Mouse (Mus musculus) 3T3-L1 (cell line): Measurements from ENCODE around the gene Cx3cr1.

Source experiments
- DNase-seq: peaks from one replicate; pipeline ENCODE4 v3.0.0-alpha.2; 2015; ENCODE audit warnings: low read depth, low spot score

Gene Cx3cr1

DNA sequence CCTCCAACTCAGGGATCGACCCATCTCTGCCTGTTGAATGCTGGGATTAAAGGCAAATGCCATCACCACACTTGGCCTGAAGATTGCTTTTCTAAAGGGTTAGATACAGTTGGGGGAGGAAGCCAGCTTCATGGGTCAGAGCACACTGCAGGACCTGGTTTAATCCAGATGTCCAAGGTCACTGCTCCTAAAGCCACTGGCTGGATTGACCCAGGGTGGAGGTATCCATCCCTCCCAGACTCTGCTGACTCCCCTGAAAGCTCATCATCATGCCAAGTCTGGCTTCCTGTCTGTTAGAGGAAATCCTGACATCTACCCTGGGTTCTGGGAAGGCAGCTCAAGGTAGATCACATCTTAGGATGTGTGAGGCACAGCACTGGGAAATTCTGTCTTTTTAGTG is 70.9 kb downstream of the Cx3cr1 start:
- no peak for DNase-seq

DNA sequence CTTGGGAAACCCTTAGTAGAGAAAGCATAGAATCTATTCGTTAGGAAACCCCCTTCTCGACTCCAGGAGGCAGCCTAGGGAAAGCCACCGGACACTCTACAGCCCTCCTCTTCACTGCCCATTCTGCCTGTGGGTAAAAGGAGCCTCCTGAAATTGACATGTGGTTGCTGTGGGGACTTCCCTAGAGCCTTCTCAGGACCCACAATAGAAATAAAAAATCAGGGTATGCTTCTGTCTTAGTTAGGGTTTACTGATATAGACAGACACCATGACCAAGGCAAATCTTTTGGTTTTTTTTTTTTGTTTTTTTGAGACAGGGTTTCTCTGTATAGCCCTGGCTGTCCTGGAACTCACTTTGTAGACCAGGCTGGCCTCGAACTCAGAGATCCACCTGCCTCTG is 73.6 kb downstream of the Cx3cr1 start:
- no peak for DNase-seq

DNA sequence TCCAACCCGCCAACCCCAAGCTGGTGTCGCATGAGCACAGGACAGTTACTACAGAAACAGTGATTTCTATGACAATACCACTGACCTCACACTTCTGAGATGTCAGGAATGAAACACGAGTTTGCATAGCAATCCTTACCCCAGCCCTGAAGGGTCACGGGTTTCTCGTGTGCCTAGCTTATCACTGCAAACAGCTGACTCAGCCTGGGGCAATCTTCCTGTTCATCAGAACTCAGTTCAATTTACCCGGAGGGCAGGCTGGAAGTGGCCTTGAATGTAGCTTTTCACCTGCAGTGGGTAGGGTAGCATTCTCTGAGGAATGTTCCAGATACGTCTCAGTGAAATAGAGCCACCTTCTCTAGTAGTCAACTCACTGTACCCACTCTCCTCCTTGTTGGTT is 75.5 kb downstream of the Cx3cr1 start:
- peak; percentile 18 for DNase-seq

DNA sequence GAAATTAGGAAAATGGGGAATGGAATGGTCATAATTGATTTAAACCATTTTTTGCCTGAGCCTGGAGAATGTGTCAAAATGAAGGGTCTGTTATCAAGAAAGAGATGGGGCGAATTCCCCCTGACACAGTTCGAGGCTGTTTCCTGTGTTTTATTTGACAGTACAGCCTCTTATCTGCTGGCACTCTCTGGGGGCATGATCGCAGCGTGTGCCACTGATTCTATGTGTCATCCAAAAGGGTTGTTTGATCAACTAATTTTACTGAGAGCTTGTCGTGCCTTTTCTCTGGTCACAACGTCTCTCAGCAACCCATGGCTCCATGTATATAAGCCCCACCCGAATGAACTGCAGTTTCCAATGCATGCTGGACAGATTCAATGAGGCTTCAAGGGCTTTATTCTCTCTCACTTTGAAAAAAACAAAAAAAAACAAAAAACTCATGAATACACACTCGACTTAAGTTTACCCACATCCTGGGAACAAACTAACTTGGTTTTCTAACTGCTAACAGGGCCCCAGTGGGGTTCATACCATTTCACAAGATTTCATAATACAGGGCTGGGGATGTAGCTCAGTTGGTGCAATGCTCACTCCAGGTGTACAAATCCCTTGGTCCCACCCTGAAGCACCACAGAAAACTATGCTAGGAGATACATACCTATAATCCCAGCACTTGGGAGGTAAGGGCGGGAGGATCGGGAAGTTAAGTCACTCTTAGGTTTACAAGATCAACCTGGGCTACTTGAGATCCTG is 76.4 kb downstream of the Cx3cr1 start:
- DNase-seq = no peak

DNA sequence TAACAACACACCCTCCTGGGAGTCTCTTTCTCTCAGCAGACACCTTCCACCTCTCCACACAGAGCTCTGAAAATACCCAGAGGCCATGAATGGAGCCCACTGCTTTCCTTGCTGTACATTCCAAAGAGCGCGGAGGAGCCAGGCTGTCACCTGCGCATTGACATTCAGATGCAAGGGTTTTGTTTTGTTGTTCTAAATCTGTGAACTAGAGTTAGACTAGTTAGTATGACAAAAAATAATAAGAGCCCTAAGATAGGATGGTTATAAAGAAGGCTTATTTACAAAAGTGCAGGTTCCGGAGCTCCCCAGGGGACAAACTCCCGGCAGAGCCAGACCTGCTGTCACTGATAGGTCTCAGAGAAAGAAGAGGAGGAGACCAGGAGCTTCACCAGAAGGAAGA is 78.4 kb downstream of the Cx3cr1 start:
- no peak for DNase-seq

DNA sequence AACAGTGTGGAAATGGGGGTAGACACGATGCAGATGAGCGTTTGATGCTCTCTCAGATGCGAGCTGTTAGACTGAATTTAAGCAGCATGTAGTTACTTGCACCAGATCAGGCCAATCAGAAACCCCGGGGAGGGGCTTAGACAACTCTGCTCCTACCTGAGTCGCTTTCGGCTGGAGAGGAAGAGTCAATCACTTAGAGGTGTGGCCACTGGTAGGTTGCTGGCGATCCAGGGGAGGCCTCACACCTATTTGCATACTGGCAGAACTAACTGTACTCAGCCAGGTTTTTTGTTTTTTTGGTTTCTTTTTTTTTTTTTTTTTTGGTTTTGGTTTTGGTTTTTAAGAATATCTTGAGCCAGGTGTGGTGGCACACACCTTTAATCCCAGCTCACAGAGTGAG is 81.4 kb downstream of the Cx3cr1 start:
- no peak for DNase-seq

DNA sequence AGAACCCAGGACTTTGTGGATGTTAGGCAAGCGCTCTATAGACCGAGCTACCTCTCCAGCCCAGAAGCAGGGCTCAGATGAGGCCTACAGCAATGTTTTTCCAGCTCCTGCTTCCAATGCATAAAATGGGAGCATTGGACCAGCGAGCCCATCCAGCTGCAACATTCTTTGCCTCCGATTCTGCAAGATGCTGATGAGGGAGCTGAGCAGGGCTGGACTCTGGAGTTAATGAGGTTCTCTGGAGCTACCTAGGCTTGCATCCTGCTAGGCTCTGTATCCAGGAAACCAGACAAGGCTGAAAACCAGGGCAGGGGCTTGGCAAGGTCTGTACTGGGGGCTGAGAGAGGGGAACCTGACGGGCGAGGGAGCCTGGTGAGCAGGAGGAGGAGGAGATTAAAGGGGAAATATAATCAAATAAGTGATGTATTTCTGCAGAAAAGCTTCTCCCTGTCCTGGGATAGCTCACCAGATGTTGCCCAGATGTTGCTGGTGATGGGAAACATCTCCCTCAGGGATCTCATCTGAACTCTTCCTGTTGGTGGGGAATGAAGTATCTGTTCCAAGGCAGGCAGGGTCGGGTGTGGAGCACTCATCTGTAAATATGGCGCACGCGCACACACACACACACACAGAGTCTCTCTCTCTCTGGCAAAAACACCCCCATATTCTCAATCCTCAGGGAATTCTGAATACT is 83.7 kb downstream of the Cx3cr1 start:
- peak; percentile 56 for DNase-seq

DNA sequence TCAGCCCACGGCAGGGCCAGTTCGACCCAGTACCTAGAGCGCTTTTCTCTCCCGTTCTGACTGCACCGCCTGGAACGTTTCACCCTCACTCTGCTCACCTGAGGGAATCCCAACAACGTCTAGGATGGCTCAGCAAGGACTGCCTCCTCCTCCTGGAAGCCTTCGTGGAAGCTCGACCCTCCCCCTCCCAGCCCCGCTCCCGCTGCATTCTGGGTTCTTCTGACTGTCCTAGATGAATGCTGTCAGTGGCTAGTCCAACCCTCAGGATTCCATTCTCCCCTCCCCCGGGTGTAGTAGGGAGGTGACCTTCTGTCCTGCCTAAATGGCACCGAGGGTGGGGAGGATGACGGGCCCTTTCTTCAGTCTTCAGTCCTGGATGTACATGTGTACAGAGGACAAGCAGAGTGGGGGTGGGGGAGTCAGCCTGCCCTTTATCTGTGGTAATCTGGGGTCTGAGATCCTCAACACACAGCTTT is 85.1 kb downstream of the Cx3cr1 start, which contains the start of gene Csrnp1:
Gene Csrnp1 (minus strand): TSS at position 123 of the 476 bp plus-strand sequence.
- DNase-seq = no peak

DNA sequence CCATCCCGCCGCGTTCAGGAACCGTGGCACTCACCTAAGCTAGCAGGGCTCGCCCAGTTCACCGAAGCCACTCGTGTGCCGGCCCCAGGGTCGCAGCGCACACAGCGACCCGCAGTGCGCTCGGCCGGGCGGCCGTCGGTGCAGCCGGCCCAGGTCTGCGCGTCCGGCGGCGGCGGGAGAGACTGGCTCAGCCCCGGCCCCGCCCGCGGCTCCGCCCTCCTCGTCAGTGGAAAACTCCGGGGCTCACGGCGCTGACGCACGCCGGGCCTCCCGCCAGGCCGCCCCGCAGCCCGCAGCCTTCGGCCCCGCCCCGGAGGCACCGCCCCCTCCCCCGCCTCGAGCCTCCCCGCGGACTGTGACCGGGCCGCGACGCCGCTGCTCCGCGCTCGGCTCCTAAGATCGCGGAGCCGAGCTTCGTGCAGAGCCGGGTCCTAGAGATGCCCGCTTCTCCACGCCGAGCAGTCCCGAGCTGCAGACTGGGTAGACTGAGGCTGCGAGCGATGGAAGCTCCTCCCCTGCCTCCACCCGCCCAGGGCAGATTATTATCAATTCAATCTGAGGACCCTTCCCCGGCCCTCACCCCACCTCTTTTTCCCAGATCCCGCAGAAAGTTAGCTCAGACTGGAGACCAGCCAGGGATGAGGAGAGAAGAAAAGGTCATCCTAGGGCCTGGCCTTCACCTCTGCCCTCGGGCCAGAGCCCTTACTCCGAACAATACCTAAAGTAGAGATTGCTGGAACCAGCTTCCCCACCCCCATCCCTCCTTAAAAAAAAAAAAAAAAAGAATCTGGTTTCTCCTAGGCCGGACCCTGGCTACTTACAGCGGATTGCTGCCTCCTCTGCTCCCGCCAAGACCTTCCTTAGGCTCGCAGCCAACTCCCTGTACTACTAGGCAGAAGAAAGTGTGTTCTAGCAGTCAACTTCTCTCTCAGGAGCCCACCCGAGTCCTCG is 85.8 kb downstream of the Cx3cr1 start:
- DNase-seq = peak; percentile 74

DNA sequence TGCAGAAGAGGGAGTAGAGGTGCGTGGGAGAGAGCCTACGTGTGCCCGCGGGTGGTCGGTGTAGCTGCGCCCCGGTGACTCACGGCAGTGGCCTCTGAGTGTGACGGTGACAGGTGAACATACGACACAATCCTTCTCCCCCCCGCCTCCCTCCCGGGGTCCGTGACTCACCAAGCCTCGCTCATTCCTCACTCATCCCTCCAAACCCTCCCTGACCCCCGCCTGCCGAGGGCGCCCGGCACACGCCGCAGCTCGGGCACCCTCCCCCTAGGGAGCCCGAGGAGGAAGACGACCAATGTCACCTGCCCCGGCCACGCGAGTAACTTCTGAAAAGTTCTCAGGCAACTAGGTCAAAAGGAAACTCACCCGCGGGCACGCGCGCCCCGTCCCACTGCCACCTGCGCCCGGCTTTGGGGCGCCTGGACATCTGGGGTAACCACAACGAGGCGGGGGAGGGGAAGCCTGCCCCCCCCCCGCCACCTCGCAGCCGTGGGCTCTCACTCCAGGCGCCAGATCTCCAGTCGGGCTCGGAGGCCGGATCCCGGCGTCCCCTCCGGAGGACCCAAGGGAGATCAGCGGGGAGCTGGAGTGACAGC is 86.6 kb downstream of the Cx3cr1 start:
- peak; percentile 64 for DNase-seq

DNA sequence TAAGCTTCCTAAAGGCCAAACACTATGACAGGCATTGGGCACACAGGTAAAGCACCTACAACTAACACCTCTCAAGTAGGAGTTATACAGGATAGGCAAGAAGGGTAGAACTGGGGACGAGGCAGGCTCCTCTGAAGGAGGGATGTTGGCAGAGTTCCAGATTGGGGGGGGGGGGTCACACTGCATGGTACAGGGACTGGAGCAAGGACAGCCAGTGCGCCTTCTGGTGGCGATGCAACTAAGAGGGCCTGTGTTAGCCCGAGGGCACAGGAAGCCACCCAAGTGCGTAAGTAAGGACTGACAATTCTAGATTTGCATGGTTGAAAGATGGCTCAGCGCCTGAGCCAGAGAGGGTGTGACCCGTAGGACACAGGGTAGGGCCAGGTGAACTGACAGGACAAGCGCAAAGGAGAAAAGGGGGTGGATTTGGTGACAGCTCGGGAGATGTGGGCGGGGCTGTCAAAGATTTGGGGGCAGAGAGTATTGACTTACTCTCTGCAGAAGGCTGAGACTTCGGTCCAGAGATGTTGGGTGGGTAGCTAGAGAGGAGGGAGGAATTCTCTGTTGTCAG is 87.4 kb downstream of the Cx3cr1 start:
- DNase-seq = peak; percentile 76

DNA sequence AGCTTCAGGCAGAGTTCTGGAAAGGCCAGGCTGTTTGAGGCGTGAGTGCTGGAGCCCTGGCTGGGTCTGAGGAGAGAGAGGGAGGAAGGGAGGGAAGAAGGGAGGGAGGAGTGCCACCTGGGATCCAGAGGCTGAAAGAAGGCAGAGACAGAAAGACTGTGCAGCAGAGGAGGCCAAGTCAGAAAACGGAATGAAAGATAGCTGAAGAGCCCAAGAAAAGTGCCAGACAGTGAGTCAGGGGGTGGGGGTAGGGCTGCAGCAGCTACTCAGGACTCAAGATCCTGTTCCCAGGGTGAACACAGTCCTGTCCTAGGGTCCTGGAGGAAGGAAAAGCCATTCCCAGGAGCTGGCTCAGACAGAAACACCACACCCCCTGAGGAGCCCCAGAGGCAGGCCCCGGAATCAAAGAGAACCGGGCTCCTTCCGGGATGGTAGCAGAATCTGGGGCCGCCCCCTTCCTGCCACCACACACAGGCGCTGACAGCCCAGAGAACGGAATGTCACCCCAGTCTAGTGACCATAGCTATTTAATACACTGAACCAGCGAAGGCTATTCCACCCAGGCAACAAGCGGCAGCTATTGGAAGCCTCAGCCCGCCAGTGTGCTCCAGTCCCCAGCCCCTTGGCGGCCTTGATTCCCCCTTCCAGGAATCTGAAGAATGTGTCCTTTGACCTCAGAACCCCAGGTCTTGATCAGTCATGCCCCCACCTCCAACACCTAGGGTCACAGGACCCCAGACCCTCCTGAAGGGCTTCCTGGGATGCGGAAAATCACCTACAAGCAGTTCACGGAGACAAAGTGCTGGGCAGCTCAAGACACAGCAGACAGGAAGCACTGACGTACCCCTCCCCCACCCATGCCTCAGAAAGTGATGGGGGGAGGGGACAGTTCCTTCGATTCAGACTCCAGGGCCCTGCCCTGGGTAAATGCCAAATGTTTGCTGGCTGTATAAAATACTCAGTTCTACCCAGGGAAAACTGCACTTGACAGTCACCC is 88.2 kb downstream of the Cx3cr1 start:
- peak; percentile 89 for DNase-seq

DNA sequence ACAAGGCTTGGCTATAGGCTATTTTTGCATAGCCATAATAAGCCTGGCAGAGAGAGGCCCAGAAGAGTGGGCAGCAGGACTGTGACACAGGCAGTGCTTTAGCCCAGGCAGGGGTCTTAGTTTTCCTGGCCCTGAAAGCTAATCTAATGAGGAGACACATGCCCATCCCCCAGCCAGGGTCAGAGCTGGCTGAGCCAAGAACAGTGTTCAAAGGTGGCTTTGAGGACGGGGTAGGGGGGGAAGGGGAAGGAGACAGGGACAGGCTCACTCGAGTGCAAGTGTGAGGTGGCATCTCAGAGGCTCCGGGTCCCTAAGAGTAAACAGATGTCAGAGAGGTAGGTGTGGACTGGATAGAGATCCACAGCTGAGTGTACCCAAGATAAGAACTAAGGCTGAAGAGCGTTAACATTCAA is 88.9 kb downstream of the Cx3cr1 start:
- DNase-seq = no peak

DNA sequence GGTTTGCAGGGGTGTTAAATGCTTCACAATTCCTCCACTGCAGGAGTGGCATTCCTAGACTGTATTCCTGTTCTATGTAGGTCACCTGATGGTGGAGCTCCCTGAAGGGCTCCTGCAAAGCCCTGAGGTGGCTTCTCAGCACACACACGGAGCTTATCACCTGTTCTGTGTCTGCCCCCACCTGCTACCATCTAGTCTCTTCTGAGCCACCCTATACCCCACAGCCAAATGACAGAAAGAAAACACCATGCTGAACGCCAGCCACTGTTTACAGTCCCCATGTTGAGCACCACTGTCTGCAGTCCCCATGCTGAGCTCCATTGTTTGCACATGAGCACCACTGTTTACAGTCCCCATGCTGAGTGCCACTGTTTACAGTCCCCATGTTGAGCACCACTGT is 89.9 kb downstream of the Cx3cr1 start:
- DNase-seq = no peak

DNA sequence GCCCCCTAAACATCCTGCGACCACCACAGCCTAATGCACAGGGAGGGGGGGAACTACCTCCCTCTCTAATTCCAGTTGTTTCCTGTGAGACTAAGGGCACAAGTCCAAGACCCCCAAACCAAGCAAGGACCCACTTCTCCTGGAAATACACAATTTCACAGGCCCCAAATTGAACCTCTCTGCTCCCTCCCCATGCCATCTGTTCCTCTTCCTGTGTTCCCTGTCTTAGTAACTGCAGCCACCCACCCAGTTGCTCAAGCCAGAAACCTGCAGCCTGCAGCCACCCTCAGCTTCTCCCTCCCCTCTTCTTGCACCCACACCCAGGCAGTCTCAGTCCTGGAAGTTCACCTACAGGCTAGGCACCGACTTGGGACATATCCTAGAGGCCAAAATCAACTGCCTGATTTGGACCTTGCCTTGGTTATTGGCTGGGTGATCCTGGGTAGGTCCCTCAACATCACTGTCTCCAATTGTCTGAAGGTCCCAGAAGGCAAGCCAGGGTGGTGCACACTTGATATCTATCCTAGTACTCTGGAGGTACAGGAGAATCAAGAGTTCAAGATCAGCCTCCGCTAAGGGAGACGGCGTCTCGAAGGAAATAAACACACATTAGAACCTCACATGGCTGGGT is 90.8 kb downstream of the Cx3cr1 start:
- DNase-seq = no peak

DNA sequence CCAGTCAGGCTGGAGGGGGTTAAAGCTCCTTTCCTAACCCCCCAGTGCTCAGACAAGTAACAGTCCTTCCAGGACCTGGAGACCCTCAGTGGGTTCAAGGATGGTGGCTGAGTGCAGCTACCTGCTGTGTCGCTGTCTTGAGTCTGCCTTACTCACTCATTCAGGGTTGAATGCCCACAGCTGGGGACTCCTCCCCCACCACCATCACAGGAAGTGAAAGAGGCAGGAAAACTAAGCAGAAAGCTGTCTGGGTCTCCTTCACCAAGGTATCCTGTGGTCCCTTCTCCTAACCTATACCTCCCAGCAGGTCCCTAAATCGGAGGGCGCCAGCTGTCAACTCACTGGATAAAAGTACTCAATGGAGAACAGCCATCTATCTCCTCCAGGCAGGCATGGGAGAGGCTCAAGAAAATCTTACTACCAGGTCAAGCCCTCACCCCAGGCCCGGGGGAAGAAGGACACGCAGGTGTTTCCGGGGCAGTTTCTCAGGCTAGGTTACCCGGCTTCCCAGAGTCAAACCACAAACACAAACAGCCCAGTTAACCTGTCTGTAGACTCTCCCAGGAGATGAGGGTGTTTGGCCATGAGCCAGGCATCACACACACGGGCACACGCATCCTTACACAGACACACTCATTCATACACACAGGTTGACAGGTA is 91.4 kb downstream of the Cx3cr1 start:
- peak; percentile 30 for DNase-seq

DNA sequence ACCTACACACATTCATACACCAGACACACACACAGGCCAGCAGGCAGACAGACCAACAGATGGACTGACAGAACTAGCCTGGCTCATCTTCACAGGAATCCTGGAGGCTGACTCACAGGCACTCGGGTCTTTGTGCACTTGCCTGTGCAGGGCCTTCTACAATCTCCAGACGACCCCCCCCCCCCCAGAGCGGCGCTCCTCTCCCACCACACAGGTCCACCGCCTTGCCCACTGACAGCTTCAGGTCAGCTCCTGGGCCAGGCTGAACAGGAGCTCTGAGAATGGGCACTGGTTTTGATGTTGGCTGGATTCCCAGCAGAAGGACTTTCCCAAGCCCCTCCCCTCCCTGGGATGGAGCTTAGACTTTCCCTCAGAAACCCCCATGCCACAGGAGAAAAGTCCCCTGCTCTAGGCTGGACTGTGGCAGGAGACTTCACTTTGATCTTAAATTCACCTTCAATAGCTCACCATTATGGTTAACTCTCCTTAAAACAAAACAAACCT is 92.1 kb downstream of the Cx3cr1 start:
- DNase-seq = peak; percentile 50

DNA sequence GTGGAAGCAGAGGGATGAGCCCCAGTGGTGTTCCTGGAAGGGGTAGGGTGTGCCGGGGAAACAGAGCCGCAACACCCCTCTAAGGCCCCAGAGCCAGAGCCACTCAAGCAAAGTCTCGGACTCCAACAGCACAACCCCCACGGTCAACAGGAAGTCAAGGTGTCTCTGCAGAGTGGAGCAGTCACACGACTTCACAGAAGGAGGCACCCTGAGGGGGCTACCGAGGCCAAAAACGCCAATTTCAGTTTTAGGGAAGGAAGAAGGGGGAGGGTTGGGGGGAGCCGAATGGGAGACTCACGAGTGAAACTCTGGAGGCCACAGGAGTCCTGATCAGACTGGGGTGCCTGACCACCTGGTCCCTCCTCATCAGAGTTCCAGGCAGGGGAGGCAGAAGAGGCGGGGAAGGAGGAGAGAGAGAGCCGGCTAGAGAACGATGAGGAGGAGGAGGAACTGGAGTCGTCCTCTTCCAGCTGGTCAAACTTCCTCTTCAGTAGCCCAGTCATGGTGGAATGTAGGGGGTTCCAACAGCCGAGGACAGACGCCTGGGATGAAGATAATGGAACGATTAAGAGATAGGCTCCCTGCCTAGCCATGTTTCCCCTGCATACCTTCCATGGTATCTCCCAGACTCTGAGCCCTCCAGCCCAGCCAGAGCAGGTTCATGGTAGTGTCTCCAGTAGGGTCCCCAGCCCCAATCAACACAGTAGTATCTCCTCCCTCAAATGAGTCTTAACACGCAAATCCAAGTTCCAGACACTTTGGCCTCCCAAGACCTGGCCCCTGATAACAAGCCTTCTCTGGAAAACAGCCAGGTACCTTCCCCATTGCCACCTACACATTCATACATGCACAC is 92.7 kb downstream of the Cx3cr1 start:
- no peak for DNase-seq
